Mouse (Mus musculus) heart, adult 8-10 months (tissue): ENCODE data around the gene Fcer1g. TPM values are rescaled to one million over a fixed set of nuclear protein-coding genes. Genes with fewer than 3 reads are reported as not detected.
"Not testable (repeated sequence)": the region's sequence is repeated elsewhere in the genome, so short reads cannot be mapped to it uniquely, and the experiment has no call there.

Experiments used
- DNase-seq: peaks from one replicate; pipeline ENCODE4 v3.0.0; 2022; ENCODE audit warnings: low spot score
- total RNA-seq, 4 experiments: library from RNA; stranded (reverse); gene quantifications; 2 replicates each; pipeline ENCODE4 v1.2.4; 2022

The Fcer1g gene
- total RNA-seq, 4 experiments from 2014 or later: 8.2 to 14.4 (median 11.5) TPM

DNA sequence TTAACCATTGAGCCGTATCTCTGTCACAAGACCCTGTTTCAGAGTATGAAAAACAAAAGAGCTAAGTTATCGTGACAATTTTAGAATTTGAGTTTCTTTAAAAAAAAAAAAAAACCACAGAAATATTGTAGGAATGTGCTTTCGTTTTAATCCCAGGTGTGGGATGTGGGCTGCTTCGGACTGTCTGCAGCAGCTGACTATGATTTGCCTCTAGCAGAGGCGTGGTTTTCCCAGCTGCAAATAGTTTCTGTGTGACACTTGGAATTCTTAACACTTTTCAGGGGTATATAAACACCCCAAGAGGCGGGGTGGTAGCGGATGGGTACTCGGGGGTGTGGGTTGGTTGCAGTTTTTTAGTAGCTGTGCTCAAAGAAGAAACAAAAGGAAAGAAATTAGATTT is 11.2 kb upstream of the Fcer1g start:
- no peak for DNase-seq

DNA sequence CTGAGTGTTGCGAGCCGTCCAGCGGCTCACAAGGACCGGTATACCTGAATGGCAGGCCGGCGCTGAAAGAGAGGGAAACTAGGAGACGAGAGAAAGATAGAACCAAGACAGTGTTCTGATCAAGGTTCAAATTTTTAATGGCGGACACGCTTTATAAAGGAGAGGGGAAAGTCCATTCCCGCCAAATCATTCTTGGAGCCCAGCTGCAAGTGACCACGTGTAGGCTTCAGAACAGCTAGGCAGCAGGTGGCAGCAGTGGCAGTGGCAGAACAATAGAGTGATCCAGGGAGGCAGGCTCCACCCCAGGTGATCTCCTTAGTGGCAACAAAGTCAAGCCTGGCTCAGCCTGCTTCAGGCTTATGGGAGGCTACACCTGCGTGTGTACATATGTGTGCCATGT is 7.8 kb upstream of the Fcer1g start:
- not testable (repeated sequence) for DNase-seq

DNA sequence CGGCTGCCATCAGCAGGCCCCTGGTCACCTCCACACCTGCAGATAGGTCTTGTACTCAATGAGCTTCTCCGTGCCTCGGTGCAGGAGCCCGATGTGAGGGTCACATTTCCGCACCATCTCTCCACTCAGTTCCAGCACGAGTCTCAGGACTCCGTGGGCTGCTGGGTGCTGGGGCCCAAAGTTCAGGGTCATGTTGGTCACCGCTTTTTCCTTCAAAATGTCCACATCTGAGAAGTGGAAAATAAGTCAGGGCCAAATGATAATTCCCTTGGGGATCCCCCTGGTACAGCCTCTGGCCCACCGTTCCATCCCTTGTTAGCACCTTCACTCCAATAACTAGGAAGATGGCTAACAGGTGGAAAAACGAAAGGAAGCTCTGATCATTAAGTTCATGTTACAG is 6.7 kb upstream of the Fcer1g start:
- DNase-seq: no peak

DNA sequence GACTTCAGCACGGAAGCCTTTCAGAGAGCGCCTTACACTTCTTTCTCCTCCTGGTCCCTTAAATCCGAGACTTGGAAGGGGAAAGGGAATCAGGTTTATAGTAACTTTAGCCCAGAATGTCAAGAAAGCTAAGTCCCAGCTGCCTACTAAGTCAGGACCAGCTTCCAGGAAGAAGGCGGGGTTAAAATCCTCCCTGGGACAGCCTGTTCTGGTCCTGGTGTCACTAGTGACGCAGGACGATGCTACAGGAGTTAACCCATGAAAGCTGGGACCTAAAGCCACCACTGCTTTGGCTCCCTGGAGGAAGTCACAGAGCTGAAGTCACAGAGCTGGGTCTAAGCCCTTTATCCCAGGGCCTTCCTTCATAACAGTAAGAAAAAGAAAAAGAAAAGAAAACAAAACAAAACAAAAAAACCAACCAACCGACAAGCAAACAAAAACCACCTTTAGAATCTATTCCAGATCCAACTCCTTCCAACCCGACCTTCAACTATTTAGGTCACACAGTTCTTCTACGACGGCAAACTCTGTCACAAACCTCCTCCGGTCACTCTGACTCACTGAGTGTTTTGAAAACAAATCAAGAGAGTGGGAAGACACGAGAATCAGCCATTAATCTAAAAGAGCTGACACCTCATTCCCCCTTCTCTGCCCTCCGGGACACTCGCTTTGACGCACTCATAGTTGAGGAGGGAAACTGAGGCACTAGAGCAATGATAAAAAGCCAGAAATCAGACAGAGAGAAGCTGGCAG is 6.0 kb upstream of the Fcer1g start:
- DNase-seq: peak; percentile 74

DNA sequence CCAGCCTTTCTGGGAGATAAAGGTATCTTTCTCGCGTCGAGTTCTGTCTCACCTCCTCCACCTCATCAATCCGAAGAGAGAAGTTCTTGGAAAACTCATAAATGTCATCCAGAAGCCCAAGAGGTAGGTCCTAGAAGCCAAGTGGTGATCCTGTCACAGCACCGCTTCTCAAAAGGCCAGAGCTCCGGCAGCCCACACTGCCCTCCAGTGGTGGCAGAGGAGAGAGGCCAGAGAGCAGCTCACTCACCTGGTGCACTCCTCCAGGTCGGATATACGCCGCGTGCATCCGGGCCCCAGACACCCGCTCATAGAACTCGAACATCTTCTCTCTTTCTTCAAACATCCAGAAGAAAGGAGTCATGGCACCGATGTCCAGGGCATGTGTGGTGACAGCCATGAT is 4.3 kb upstream of the Fcer1g start:
- DNase-seq: no peak

DNA sequence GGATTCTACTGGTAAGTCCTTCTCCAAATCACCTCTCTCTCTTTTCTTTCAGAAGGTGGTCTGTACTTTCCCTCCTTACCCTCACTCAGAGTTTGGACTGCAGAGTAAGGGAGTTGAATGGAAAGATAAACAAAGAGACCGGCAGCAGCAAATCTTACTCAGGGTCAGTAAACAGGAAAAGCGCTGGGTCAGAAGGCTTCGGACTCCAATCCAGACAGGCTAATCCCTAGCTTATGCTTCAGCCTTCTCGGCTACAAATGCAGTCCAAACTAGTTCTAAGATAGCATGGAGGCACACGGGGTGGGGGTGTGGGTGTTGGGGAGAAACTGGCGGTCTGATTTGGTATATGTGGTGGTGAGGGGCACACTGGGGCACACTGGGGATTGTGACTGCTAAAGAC is 3.3 kb upstream of the Fcer1g start:
- DNase-seq: no peak

DNA sequence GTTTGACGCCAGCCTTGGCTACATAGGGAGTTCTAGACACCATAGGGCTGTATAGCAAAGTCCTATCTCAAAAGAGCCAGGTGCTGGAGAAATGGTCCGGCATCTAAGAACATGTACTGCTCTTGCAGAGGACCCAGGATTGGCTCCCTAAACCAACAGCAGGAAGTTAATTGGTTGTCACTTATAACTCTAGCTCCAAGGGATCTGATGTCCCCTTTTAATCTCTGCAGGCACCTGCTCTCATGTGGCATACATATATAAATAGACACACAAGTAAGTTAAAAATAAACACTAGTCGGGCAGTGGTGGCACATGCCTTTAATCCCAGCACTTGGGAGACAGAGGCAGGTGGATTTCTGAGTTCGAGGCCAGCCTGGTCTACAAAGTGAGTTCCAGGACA is 1.6 kb upstream of the Fcer1g start:
- no peak for DNase-seq

DNA sequence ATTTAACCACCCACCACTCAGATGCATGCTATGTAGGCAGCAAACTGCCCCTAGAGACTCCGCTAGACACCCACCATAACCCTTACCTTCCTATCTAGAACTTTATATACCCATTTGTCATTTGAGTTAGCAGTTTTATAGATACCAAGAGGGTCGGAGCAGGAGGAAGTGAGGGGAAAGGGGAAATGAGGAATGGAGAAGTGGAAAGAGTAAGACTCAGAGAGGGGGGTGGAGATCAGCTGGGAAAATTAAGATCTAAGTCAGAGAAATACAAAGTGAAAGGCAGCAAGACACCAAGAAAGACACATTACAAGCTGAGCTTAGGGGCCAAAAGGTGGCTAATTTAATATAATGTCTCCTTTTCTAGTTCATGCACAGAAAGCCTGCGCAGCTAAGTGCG is 373 bp upstream of the Fcer1g start:
- DNase-seq: no peak

DNA sequence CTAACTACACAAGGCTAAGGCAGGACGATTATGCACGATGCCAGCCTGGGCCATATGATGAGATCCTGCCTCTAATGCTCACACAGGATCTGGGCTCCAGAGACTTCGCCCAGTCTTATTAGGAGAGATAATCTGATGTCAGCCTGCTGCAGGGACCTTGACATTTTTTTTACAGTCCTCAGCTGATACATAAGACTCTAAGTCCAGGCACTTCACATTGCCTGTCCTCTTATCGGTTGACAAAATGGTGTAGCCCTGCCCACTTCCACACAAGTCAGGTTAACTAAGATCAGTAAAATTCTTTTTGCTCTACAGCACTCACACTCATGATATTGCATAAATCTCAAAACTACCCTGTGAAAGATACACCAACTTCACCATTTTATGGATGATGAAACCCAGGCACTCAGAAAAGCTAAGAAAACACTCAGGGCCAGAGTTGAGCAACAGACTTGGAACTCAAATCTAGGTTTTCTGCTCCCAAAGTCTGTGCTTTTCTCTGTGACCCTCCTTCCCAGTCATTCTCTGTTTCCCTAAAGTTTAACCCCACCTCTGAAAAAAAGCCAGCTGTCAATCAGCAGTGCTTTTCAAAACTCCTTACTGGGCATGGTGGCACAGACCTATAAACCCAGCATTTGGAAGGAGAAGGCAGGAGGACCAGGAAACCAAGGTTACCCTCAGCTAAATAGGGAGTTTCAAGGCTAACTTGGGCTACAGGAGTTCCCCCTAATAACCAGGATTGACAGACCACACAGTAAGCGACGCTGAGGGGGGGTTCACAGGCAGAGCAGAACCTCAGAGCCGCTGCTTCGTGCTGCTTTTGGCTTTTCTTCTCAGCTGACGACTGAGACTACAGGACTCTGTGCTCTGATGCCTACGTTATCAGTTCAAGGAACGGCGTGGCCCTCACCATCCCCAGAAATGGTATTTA is 1.1 kb downstream of the Fcer1g start:
- no peak for DNase-seq

DNA sequence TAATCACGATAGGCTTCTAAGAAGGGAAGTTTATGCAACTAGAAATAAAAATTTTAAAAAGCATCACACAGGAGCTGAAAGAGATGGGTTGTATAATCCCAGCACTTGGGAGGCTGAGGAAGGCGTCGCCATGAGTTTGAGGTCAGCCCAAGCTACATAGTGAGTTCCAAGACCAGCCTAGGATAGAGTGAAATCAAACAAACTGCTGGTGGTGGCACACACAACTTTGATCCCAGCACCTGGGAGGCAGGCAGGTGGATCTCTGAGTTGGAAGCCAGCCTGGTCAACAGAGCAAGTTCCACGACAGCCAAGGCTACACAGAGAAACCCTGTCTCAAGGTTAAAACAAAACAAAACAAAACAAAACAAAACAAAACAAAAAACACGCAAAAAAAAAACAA is 1.8 kb downstream of the Fcer1g start:
- no peak for DNase-seq

DNA sequence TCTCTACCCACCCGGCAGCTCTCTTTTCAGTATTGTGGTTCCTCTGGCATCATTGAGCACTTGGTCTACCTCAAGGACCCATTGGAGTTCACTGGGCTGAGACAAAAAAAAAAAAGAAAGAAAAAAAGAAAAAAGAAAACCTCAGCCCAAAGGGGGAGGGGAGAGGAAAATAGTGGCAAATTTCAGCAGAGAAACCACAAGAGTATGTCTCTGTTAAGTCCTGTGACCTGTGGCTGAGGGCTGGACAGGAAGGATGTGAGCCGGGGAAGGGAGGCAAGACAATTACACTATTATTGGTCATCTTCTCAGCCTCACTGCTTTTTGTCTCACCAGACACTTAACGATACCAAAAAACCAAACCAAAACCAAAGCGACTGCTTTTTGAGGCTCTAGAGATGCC is 2.3 kb downstream of the Fcer1g start:
- DNase-seq: no peak

DNA sequence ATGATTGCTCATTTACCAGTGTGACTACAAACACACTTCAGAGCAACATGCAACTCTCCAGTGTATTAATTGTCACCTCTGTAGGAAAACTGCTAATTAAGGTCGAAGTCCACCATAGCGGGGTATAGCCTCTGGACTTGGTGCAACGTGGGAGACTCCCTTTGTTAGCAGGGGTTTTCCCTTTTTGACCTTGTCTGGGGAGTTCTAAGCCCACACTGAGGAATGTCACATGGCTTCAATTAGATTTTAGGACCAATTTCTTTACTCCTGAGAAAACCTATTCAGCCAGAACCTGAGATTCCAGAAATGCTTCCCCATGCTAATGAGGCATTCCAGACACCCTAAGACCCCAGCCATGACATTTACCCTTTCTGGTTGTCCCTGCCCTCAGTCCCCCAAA is 4.0 kb downstream of the Fcer1g start:
- DNase-seq: no peak

DNA sequence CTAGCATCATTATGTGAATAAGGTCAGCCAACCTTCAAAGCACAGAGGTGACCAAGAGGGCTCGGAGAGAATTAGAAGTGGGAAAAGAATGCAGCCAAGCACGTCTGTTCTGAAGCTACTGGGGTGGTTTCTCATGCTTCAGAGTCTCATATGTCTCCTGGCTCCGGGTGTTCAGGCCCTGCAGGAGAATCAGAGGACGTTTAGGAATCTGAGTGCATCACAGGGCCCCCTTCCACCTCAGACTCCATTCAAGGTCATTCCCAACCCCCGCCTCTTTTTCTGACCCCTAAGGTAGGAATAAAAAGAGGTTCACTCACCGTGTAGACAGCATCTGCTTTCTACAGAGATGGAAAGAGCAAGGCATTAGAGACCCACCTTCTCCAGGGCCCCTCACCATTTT is 4.4 kb downstream of the Fcer1g start:
- DNase-seq: no peak

DNA sequence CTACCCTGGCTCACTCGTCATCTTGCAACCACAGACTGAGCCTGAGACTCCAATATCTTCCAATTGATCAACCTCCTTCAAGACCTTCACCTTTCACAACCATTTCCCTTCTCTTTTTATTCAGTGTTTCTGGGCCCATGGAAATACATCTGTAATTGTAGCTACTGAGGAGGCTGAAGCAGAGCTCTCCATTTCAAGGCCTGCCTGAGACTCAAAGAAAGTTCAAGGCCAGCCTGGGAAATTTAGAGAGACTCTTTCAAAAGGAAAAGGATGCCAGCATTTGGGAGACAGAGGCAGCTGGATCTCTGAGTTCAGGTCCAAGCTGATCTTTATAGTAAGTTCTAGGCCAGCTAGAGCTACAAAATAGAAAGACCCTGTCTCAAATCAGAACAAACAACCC is 6.3 kb downstream of the Fcer1g start:
- no peak for DNase-seq

DNA sequence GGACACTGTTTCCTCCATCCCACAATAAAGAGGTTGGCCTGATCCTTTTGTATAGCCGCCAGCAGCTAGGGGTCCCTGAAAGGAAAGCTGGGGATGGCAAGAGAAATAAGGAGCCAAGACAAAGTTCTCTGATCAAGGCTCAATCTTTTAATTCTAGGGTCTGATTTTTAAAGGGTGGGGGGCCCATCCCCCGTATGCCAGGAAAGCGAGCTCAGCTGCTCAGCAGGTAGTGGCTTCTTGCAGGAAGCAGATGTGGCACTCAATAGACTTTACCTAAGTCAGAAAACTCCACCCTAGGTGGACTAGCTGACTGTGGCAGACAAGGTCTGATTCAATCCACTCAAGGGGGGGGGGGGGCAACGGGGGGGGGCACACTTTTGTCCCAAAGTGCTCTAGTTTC is 7.4 kb downstream of the Fcer1g start:
- no peak for DNase-seq

DNA sequence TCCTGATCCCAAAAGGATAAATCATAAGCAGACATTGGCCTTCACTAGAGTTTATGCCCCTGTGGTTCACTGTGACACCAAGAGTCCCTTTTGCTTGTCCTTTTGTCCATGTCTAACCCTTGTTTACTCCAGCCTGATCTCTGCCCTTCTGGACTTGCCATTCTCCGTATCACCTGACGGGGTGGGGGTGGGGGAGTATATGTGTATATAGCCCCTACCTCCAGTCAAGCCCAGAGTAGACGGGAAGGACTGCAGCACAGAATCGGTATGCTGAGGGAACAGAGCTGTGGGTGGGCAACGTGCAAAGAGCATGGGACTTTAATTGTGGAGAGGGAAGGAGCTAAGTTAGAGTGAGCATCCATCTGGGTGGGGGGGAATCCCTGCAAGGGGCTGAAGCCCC is 9.3 kb downstream of the Fcer1g start, which contains the start of gene Apoa2:
Gene Apoa2 (plus strand): TSS at position 198 of the 400 bp plus-strand sequence.
- DNase-seq: no peak

DNA sequence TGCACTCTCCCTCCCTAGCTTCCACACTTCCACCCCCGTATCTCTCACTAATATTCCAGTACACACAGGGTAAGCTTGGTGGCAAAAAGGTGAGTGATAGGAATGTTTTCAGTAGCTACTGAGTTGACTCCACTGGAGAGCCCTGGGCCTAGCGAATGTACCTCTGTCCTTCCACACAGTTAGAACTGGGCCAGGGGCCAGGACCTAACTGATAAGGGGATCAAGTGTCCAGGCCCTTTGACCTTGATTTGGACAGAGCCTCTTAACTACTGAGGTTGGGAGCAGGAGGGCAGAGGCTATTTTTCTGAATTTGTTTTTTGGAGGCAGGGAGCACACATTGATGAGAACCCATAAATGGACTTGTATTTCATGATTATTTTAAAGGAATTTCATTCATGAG is 10.4 kb downstream of the Fcer1g start:
- no peak for DNase-seq

DNA sequence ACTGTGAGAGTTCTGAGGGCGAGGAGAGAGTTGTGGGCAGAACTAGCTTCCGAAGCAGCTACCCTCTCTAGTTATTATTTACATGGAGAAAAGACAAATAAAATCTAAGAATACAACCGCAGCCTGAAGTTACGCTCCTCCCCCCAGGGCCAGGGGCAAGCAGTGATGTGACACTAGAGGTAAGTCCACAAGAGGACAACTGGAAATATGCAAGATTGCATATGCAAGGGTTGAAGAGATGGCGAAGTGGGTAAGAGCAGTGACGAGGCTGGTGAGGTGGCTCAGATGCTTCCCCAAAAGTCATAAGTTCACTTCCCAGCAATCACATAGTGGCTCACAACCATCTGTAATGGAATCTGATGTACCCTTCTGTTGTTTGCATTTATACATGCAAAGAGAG is 11.0 kb downstream of the Fcer1g start:
- DNase-seq: no peak

DNA sequence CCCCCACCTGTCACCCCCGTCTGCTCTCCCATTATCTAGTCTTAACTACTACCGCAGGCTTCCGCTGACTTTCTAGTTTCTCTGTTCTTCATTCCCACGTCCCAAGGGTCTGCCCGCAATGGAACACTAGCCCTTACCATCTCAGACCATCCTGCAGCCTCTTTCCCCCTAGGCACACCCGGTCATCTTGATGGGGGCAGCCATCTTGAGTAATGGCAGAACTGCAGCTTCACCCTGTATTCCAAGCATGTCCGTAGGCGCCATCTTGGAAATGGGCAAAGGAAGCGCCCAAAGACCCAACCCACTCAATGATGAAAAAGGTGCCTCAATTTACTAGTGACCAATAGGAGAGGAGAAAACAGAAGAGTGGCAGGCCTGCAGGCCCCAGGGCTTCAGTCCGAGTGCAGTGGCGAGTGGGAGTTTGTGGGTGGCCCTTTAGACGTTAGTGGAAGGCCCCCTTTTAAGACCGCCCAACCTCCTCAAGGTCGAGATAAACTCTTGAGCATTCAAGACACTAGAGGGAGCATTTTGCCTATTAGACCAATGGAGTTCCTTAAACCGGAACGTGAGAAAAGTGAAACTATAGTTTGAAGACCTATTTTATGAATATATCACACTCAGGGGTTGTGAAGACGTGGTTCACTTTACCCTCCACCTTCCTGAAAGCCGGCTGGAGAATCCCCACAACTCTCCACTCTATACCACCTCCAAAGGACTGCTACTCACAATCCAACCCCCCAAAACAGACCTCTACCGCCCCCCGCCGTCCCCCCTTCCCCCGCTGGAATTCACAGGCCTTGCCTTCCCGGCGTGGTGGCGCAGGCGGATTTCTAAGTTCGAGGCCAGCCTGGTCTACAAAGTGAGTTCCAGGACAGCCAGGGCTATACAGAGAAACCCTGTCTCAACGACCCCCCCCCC is 11.7 kb downstream of the Fcer1g start, which contains the start of gene Tomm40l:
Gene Tomm40l (minus strand): TSS at position 277 of the 918 bp plus-strand sequence.
- peak; percentile 98 for DNase-seq

DNA sequence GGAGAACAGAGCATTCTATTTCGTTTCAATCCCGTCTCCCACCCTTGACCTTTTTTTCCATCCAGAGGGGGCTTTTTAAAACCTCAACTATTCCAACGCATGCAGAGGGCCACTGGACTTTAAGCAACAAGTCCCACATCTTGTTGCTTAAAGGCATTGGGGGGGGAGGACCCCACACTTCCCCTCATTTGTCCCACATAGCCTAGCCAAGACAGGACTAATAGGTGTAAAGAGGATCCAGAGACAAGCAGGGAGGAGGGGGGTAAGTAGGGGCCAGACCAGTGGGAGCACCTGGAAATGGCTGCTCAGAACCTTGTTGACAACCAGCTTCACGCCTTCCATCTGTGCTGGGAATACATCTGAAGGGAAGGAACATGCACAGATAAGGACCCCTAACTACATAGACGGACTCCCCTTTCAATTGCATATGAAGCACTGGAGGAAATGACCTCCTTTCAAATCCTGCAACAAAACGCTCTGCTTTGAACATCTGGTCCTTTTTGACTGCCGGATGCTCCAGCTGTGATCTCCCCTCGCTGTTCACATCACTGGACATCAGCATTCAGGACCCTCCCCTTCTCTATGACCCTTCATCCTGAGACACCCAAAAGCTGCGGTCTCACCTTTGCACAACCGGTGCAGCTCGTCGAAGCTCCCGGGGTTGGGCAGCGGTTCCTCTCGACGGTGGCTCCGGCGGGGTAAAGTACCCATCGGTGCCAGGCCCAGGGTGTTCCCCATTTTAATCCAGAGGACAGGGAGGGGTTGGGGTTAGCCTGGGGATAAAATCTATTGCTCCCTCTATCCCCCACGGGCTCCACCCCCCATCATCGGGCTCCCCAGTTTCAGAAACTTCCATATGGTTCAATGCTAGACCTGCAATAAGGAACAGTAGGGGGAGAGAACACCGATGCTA is 12.6 kb downstream of the Fcer1g start:
- no peak for DNase-seq

DNA sequence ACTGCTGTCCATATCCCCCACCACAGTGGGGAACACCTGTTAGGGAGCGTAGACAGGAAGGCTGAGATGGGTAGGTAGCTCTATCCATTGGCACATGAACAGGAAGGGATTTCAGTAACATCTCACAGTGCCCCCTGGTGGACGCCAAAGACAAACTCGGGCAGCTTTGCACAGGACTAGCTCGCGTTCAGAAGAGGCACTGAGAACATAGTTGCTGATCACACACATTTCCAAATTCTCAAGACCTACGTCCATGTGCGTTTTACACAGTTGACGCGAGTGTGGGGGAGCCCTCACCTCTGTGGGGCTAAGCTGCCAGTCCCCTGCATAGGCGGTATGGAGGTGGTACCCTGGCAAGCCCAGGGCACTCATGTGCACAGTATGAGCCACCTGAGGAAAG is 13.3 kb downstream of the Fcer1g start:
- DNase-seq: peak; percentile 86
